Mouse (Mus musculus) erythroblast, adult 5-6 weeks (primary cell): ENCODE measurements around the gene Hmgb3. TPM values are rescaled to one million over a fixed set of nuclear protein-coding genes. Genes with fewer than 3 reads are reported as not detected.
"Not testable (repeated sequence)": the region's sequence is repeated elsewhere in the genome, so short reads cannot be mapped to it uniquely, and the experiment has no call there.

Experiments used
- ATAC-seq: replicated peaks from 2 replicates; pipeline ENCODE4 v1.8.0; 2016; ENCODE audit warnings: moderate number of reproducible peaks, mild to moderate bottlenecking, moderate TSS enrichment, inconsistent platforms; ENCODE audit not compliant: poor library complexity, low FRiP score, severe bottlenecking
- total RNA-seq, 2 experiments: library from RNA; stranded (forward) in 1 of 2; stranded (reverse) in 1 of 2; fragments of 150-400 nt in 1 of 2; fragments of 200-764, 138-1000 nt in 1 of 2; gene quantifications; 2 replicates each; pipeline versions ENCODE4 v1.2.3 to v1.2.4; 2015 to 2017; ENCODE audit warnings: low replicate concordance in 2 of 2

The Hmgb3 gene
- total RNA-seq (2015; ENCODE audit: low replicate concordance) (30.5 and 42.1 TPM in 2 replicates), total RNA-seq (2017; ENCODE audit: low replicate concordance) (72.8 TPM in 2 replicates)

DNA sequence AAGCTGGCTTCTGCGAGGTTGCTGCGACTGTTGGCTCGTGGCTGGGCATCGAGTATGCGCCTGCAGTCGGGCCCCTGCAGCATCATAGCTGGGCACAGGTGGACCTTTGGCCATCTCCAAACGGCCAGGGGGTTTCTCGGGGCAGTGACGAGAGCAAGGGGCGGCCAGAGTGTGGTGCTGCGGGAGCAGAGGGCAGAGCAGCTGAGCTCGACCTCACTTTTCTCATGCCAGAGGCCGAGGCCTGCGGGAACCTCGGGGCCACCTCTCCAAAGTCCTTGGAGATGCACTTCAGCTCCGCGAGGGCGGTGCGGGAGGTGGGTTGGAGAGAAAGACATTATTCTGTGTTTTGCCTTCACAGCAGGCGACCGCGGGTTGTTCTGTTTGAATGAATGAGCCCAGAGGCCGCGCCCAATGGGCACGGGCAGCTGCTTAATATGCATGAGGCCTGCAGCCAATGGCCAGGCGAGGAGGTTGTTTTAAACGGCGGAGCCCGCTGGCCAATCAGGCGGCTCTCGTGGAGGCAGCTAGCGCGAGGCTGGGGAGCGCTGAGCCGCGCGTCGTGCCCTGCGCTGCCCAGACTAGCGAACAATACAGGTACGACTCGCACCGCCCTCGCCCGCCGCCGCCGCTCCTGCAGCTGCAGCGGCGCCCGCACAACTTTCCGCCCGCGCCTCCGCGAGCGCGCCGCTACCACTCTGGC, at the start of gene Hmgb3:
Gene Hmgb3, plus strand, starts transcription at position 504 of the 700 bp plus-strand sequence.
- ATAC-seq, result peak; percentile 99

DNA sequence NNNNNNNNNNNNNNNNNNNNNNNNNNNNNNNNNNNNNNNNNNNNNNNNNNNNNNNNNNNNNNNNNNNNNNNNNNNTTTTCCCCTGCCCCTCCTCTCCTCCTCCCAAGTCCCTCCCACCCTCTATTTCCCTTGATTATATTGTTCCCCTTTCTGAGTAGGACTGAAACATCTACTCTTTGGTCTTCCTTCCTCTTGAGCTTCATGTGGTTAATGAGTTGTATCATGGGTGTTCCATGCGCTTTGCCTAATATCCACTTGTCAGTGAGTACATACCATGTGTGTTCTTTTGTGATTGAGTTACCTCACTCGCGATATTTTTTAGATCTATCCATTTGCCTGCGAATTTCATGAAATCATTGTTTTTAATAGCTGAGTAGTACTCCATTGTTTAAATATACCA, 49.1 kb upstream of the Hmgb3 start:
- ATAC-seq, result not testable (repeated sequence)

DNA sequence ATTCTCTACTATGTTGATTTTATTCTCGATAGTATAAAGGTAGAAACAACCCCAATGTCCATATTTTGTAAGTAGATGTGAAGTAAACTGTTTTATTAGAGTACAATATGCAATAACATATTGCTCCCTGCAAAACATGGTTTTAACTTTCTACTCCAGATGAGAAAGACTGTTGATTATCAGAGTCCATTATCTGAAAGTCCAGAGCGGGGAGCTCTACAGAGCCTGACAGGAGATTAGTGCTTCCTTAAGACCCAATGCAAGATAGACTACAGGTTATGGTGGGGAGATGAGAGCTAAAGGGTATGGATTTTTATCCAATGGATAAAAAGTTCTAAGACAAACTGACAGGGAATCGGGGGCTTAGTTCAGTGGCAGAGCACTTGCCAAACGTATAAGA, 36.5 kb upstream of the Hmgb3 start:
- ATAC-seq, result no peak

DNA sequence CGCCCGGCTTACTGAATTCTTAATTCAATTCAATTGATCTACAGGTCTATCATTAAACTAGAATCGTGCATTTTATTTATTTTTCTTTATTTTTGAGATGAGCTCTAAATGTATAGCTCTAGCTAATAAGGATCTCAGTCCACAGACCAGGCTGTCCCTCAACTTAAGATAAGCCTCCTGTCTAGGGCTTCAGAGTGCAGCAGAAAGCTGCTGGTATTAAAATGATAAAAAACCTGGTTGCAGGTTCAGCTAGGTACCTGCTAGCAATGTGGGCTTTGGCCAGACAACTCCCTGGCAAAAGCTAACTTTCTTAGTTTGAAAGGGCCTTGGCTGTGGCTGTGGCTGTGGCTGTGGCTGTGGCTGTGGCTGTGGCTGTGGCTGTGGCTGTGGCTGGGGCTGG, 32.8 kb upstream of the Hmgb3 start:
- ATAC-seq, result no peak

DNA sequence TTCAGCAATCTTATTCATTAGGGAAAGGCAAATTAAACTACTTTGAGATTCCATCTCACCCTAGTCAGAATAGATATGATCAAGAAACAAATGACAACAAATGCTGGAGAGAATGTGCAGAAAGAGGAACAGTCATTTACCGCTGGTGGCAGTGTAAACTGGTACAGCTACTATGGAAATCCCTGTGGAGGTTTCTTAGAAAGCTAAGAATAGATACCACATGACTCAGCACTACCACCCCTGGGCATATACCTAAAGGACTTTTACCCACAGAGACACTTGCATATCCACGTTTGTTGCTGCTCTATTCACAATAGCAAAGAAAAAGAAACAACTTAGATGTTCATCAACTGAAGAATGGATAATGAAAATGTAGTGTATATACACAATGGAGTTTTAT, 31.4 kb upstream of the Hmgb3 start:
- peak; percentile 57; the same call in 1 of the 2 replicates for ATAC-seq

DNA sequence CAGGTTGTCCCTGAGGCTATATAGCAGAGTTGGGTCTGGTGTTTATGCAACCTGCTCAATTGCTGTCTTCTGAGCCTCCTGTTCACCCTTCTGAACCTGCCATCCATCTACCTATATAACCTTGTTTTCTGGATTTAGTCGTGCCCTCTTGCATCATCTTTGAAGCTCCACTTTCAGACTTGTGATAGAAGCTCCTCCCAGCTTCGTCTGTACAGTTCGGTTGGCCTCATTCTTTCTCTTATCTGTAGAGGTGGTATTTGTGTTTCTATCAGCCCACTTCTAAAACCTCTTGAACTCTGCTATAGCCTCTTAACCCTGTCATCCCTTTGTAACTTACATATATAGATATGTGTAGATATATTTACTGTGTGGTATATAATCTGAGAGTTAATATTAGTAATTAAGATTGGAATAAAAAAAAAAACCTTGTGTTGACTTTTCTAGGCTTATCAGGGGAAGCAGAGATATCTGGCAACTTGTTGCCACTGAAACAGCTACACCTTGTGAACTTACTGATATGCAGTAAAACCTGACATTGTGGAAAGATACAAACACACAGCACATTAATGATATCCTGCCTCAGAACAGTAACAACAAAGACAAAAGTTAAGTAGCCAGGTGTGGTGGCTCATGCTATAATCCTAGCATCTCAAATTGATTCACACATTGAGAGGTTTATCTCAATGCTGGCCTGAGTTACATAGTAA, 30.0 kb upstream of the Hmgb3 start:
- no peak for ATAC-seq

GRCm38 (mm10) chrX:71527461-71527860, 28.3 kb upstream of the Hmgb3 start:
- ATAC-seq, result no peak

DNA sequence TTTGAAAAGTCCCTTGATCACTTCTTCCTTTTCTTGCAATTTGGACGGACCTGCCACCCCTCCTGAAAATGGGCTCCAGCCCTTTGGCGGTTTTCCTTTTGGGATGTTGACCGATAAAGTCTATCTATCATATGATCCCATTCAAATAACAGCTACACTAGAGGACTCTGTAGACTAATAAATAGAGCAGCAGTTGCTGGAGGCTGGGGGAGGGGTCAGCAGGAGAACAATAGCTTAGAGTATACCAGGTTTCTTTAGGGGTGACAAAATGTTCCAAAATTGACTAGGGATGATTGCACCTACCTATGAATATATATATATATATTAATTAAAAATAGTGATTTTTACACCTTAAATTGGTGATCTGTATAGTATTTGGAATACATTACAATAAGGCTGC, 27.6 kb upstream of the Hmgb3 start:
- ATAC-seq, result no peak

- ATAC-seq, result no peak
These were observed 27.1 kb upstream of the Hmgb3 start for GRCm38 (mm10) chrX:71528646-71529045.

- ATAC-seq, result no peak
These were observed 23.1 kb upstream of the Hmgb3 start for GRCm38 (mm10) chrX:71532635-71533034.

GRCm38 (mm10) chrX:71534102-71534501, 21.6 kb upstream of the Hmgb3 start:
- ATAC-seq, result no peak

GRCm38 (mm10) chrX:71537791-71538190, 17.9 kb upstream of the Hmgb3 start:
- ATAC-seq, result no peak

GRCm38 (mm10) chrX:71540821-71541510, 14.8 kb upstream of the Hmgb3 start:
- no peak for ATAC-seq

DNA sequence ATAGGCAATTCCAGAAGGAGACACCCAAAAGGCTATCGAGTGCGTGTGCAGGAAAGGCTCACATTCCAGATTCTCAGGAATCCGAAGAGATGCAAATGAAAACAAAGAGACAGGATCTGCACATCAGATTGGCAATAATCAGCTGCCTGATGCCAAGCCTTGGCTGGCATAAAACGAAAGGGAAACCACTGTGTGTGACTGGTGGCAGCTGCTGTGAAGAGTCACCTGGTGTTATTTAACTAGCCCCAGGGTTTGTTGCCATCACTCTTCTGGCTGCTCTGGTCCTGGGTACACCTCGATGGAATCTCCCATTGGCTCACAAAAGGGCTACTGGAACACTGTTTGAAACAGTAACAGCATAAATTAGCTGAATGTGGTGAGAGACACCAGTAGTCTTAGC, 11.0 kb upstream of the Hmgb3 start:
- peak; percentile 55; the same call in 1 of the 2 replicates for ATAC-seq

GRCm38 (mm10) chrX:71545163-71545562, 10.6 kb upstream of the Hmgb3 start:
- peak; percentile 89 for ATAC-seq

GRCm38 (mm10) chrX:71556115-71556941, 610 bp downstream of the Hmgb3 start:
- no peak for ATAC-seq

GRCm38 (mm10) chrX:71556965-71557491, 1.3 kb downstream of the Hmgb3 start:
- no peak for ATAC-seq

GRCm38 (mm10) chrX:71559336-71559735, 3.6 kb downstream of the Hmgb3 start:
- ATAC-seq, result no peak

DNA sequence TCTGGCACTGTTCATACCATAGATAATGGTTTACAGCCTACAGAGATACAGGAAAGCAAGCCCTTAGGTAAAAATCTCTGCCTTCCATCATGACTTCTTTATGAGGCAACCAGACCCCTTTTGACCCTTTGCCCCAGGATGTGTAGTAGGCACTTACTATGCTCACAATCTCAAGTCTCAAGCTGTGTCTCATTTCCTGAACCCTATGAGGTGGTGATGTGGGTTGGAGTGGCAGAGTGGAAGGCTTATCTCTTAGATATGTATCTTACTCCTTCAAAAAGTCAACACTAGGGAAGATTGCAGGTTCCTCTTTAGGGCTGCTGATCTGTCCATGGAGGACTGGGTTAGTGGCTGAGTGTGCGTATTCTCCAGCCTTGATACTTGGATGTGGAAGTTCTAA, 5.1 kb downstream of the Hmgb3 start:
- no peak for ATAC-seq
